Mouse (Mus musculus) cortical plate, adult 2 months (tissue): Measurements from ENCODE around the gene 1700001P01Rik.

Experiments
- CTCF ChIP-seq: fragments of 200-500 bp; IDR thresholded peaks from 2 replicates; pipeline ENCODE4 v1.5.1; 2011; ENCODE audit warnings: mild to moderate bottlenecking, control low read depth, low read length; ENCODE audit not compliant: insufficient read depth; ENCODE audit errors: extremely low read depth
- POLR2A ChIP-seq: fragments of 200-500 bp; IDR thresholded peaks from 2 replicates; pipeline ENCODE4 v1.6.1; 2011; ENCODE audit warnings: mild to moderate bottlenecking, low read length, control low read depth; ENCODE audit not compliant: insufficient read depth; ENCODE audit errors: extremely low read depth

DNA sequence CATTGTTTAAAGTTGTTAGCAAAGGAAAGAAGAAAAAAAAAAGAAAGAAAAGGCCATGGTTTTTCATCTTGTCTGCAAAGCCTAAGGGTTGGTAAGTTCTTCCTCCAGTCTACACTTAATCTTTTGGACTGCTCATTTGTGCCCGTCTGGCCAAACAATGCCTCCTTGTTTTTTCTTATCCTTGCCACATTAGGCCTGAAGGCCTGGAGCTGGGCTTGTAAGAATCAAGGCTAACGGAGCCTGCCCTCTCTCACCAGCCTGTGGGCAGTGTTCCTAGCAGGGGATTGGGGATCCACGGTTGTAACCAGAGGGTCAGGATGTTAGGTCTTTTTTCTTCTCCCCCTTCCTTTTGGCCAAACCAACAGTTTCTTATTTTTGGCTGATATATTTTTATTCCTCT lies 35.3 kb upstream of the 1700001P01Rik start:
- no peak for TF ChIP-seq CTCF
- no peak for TF ChIP-seq POLR2A
